ENCODE assay signal across 18 mouse cellular contexts in the genomic region with DNA sequence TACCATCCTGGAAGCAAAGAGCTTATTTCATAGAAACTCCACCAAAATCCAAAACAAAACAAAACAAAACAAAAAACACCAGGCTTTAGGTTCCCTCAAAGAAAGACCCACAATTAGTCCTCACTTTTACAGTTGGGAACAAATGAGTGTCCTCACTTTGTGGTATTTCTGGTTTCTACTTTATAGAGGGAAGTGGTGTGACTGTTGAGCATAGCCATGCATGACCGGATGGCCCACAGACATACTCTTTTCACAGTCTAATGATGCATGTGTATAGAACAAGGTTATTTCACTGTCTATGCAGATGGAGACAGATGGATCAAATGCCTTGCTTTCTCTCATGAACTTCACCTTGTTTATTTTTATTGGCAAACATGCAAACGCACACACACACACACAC. TPM values are rescaled to one million over a fixed set of nuclear protein-coding genes. Genes with fewer than 3 reads are reported as not detected.
A peak's percentile ranks its signal among the peaks of the same experiment; 100 is the strongest.
DNase-seq lines count a peak whose midpoint lies in the region; ATAC-seq lines count a peak whose summit lies in the region.
"Had no signal": no experiment of that assay in that cellular context is flagged by ENCODE, and none has a peak within 500 bp of the region (broad histone marks: within the 10 kb centered on the region; RNA-seq: fewer than 3 reads in every experiment).

No protein-coding gene starts in this region.

- ATAC-seq in common myeloid progenitor, adult 5-6 weeks (replicated peaks; ENCODE audit: low read depth, poor library complexity, severe bottlenecking), result peak; percentile 72
- peak; percentile 13; the same call in 1 of the 2 replicates for ATAC-seq in megakaryocyte, adult 5-6 weeks (ENCODE audit: poor library complexity, severe bottlenecking)
- ATAC-seq: forebrain, embryonic 13.5 days; forebrain, embryonic 15.5 days; forebrain, postnatal 0 days had no signal

- peak; percentile 26 for DNase-seq in 416B (ENCODE audit: low read depth)
- DNase-seq in spleen, postnatal 14 days (ENCODE audit: low spot score in 2 of 2), result no peak
- no peak for DNase-seq in gastrocnemius, postnatal 14 days
- no peak for DNase-seq in Muller cell, postnatal 12 days (ENCODE audit: inconsistent ontology term)
- DNase-seq: adrenal gland, adult 2 months; adrenal gland, postnatal 10 days; adrenal gland, postnatal 25 days; cerebellum, adult 11 months; cerebellum, adult 18-20 months; cerebellum, adult 8-10 months; cerebellum, adult 9-11 months; cerebellum, postnatal 14 days; cerebellum, postnatal 36 days; forebrain, postnatal 0 days had no signal

- intact Hi-C loops in gastrocnemius, postnatal 14 days (cut with DNase I; ENCODE audit: low total_unique reads), result no loop called here

RNA-seq across cellular contexts. Expression of a gene that starts 10.1 kb away (rescaled TPM):
- total RNA-seq in common myeloid progenitor, adult 5-6 weeks (2017), result 8.8 TPM in 1 of 2 replicates, not detected in the other
- total RNA-seq in megakaryocyte, adult 5-6 weeks (2015), result not detected in 2 replicates
- not detected in 2 replicates for total RNA-seq in megakaryocyte, adult 5-6 weeks (2017)
- total RNA-seq in gastrocnemius, postnatal 14 days (2021), result 1 to 10 TPM in 1 of 2 experiments, under 1 TPM in 1; 0.70 to 1.0 TPM
